Mouse (Mus musculus) E14TG2a.4 (cell line): ENCODE data around the gene Itgb1bp2.

Experiments used
- CTCF ChIP-seq: conservative IDR thresholded peaks from 2 replicates; pipeline ENCODE4 v1.5.1; 2014; ENCODE audit warnings: low read length
- NANOG ChIP-seq: IDR thresholded peaks from 2 replicates; pipeline ENCODE4 v1.6.1; 2014; ENCODE audit warnings: borderline replicate concordance, low read length, mixed read lengths

DNA sequence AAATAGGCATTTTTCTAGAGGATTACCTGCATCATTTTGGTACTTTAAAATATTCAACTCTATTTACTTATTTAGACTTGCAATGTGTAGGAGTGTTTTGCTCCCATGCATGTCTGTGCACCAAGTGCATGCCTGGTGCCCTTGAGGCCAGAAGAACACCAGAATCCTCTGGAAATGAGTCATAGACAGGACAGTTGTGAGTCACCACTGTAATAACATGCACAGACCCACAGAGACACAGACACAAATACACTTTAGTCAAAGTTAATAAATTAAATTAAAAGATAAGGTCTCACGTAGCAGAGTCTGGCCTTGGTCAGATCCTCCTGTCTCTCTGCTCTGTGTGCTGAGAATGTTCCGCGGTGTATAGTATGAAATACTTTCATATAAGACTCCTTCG is 23.3 kb downstream of the Itgb1bp2 start:
- TF ChIP-seq CTCF: no peak
- no peak for TF ChIP-seq NANOG
